Mouse (Mus musculus): Measurements from ENCODE around the gene Vps37d. TPM values are rescaled to one million over a fixed set of nuclear protein-coding genes. Genes with fewer than 3 reads are reported as not detected.

Gene Vps37d
- 37.0 and 37.8 TPM in 2 replicates for polyA plus RNA-seq (2016; fragmentation: Nextera tagmentation; extraction: Ambion mirVana)

- peaks cover 31% of the 10 kb centered on the region for H3K4me1 ChIP-seq
- no peaks in the 10 kb centered on the region for H3K9me3 ChIP-seq
- peak; percentile 78 for ATAC-seq (ENCODE audit: low FRiP score, low read depth)
- H3K36me3 ChIP-seq = peaks cover 27% of the 10 kb centered on the region
- peak within 1 kb of the TSS; percentile 70 for H3K27ac ChIP-seq
- WGBS = under 1% methylated on average over 80 of the region's 83 CpGs
- peak within 1 kb of the TSS; percentile 92 for H3K4me3 ChIP-seq
- H3K9ac ChIP-seq = peak within 1 kb of the TSS; percentile 99
- no peaks in the 10 kb centered on the region; the same call in 1 of the 2 replicates for H3K27me3 ChIP-seq (replicated peaks)
- peak within 1 kb of the TSS; percentile 74 for H3K4me2 ChIP-seq (replicated peaks)
Measured at GRCm38 (mm10) chr5:135077564-135078481, at the start of gene Vps37d. Gene Vps37d (minus strand): TSS chr5:135078266.

DNA sequence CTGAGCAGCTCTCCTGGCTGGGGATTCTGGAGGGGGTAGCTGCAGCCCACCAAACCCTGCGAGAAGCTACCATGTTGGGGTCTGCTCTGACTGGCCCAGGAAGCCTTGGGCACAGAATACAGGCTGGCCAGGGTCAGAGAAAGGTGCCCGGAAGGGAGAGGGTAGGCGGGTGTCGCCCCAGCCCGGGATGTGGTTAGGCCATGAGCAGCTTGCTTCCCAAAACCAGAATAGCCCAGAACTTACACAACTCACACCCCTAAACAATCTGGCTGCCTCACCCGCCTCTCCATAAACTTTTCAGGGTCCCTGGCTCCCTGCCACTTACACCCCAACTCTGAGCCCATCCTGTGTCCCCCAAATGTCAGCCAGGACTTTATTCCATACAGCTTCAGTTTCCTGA, 49.6 kb upstream of the Vps37d start:
- 79% methylated on average over 6 of the region's 6 CpGs for WGBS
- Histone ChIP-seq H3K4me2 (replicated peaks) (no peak overlapping the region), H3K4me1 (no peaks in the 10 kb centered on the region), H3K9me3 (no peaks in the 10 kb centered on the region), H3K27ac (no peak overlapping the region), H3K27me3 (replicated peaks) (peaks cover 11% of the 10 kb centered on the region), H3K9ac (no peak overlapping the region), H3K36me3 (no peaks in the 10 kb centered on the region), H3K4me3 (no peak overlapping the region)
- ATAC-seq (ENCODE audit: low FRiP score, low read depth) = no peak

DNA sequence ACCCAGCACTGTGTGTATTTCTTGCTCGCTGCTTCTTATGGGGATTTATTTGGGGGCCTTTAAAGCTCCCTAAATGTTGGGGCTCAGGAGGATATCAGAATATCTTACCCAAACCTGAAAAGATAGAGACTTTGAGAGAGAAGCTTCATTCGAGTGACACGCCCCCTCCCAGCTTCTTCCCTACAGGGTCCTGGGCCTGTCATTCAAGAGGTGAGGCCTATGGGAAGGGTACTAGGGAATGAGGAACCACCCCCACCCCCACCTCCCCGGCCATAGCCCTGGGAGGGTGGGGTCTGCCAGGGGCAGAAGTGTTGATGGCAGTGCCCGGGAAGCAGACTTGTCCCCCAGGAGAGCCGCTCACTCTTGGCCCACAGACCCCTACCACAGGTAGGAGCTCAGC, 48.1 kb upstream of the Vps37d start:
- WGBS = 66% methylated on average over 6 of the region's 6 CpGs
- Histone ChIP-seq H3K4me3 (no peak overlapping the region), H3K36me3 (no peaks in the 10 kb centered on the region), H3K9me3 (no peaks in the 10 kb centered on the region), H3K4me1 (no peaks in the 10 kb centered on the region), H3K27ac (no peak overlapping the region), H3K4me2 (replicated peaks) (no peak overlapping the region), H3K9ac (no peak overlapping the region), H3K27me3 (replicated peaks) (0 out of 2 replicates have a peak, but pooled peaks cover 5% of the 10 kb centered on the region)
- ATAC-seq (ENCODE audit: low FRiP score, low read depth) = no peak

- H3K4me1 ChIP-seq = no peaks in the 10 kb centered on the region
- H3K9me3 ChIP-seq = no peaks in the 10 kb centered on the region
- H3K27ac ChIP-seq = no peak overlapping the region
- H3K36me3 ChIP-seq = no peaks in the 10 kb centered on the region
- WGBS = 64% methylated on average over 4 of the region's 4 CpGs
- H3K4me3 ChIP-seq = no peak overlapping the region
- no peak overlapping the region for H3K4me2 ChIP-seq (replicated peaks)
- H3K27me3 ChIP-seq (replicated peaks) = 0 out of 2 replicates have a peak, but pooled peaks cover 5% of the 10 kb centered on the region
- no peak for ATAC-seq (ENCODE audit: low FRiP score, low read depth)
- no peak overlapping the region for H3K9ac ChIP-seq
Measured at GRCm38 (mm10) chr5:135120753-135121152, 42.7 kb upstream of the Vps37d start.

DNA sequence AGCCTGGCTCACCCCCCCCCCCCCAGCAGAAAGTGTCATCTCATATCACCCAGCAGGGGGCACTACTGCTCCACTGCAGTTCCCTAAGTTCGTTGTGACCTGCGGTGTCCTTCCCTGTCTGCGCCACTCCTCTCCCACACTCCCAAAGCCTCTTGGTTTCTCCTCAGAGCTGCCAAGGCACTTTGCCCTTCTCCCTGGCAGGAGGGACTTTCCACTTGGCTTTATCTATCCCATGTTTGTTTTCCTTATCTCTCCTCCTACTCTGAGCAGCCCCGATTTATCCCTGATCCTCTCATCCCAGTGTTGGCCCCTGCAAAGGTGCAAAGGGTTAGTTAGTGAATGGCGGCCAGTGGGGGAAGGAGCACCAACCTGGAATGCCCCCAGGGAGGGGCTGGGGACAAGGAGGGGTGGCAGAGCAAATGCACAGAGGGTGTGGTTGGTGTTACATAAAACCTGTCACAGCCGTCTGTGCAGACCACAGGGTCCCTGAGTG, 40.6 kb upstream of the Vps37d start:
- Histone ChIP-seq H3K4me1 (no peaks in the 10 kb centered on the region), H3K9me3 (no peaks in the 10 kb centered on the region), H3K4me2 (replicated peaks) (no peak overlapping the region), H3K27ac (no peak overlapping the region), H3K9ac (no peak overlapping the region), H3K36me3 (no peaks in the 10 kb centered on the region), H3K27me3 (replicated peaks) (0 out of 2 replicates have a peak, but pooled peaks cover 5% of the 10 kb centered on the region), H3K4me3 (no peak overlapping the region)
- WGBS = 24% methylated on average over 6 of the region's 6 CpGs
- no peak for ATAC-seq (ENCODE audit: low FRiP score, low read depth)

DNA sequence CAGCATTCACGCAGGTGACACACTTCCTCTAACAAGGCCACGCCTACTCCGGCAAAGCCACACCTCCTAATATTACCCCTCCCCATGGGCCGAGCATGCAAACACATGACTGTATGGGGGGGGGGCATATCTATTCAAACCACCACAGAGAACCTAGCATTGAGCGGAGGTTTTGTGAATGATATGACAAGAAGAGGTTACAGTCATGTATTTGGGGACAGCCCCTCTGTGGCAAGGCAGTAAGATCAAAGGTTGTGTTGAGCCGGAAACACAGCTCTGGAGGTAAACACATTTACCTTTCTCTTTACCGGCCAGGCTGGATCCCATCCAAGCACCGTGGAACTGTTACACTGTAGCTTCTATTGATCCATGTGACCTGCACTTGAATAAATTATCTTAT, 37.2 kb upstream of the Vps37d start:
- Histone ChIP-seq H3K27me3 (replicated peaks) (peaks cover 5% of the 10 kb centered on the region; the same call in 1 of the 2 replicates), H3K9me3 (no peaks in the 10 kb centered on the region), H3K27ac (no peak overlapping the region), H3K4me2 (replicated peaks) (no peak overlapping the region), H3K36me3 (no peaks in the 10 kb centered on the region), H3K4me3 (no peak overlapping the region), H3K4me1 (no peaks in the 10 kb centered on the region), H3K9ac (no peak overlapping the region)
- ATAC-seq (ENCODE audit: low FRiP score, low read depth) = no peak
- 89% methylated on average over 8 of the region's 8 CpGs for WGBS

- H3K9ac ChIP-seq = no peak overlapping the region
- peaks cover 19% of the 10 kb centered on the region for H3K27me3 ChIP-seq (replicated peaks)
- H3K4me1 ChIP-seq = no peaks in the 10 kb centered on the region
- no peak overlapping the region for H3K4me3 ChIP-seq
- H3K36me3 ChIP-seq = no peaks in the 10 kb centered on the region
- H3K4me2 ChIP-seq (replicated peaks) = no peak overlapping the region
- WGBS = 89% methylated on average over 12 of the region's 12 CpGs
- ATAC-seq (ENCODE audit: low FRiP score, low read depth) = no peak
- no peaks in the 10 kb centered on the region for H3K9me3 ChIP-seq
- no peak overlapping the region for H3K27ac ChIP-seq
Measured at GRCm38 (mm10) chr5:135113782-135114181, 35.7 kb upstream of the Vps37d start.

GRCm38 (mm10) chr5:135109976-135110375, 31.9 kb upstream of the Vps37d start:
- no peaks in the 10 kb centered on the region for H3K9me3 ChIP-seq
- no peak overlapping the region for H3K4me2 ChIP-seq (replicated peaks)
- H3K27ac ChIP-seq = no peak overlapping the region
- 78% methylated on average over 6 of the region's 6 CpGs for WGBS
- no peak for ATAC-seq (ENCODE audit: low FRiP score, low read depth)
- no peak overlapping the region for H3K9ac ChIP-seq
- H3K36me3 ChIP-seq = no peaks in the 10 kb centered on the region
- H3K27me3 ChIP-seq (replicated peaks) = peaks cover 50% of the 10 kb centered on the region
- H3K4me3 ChIP-seq = no peak overlapping the region
- peaks cover 15% of the 10 kb centered on the region for H3K4me1 ChIP-seq

- ATAC-seq (ENCODE audit: low FRiP score, low read depth) = no peak
Measured at GRCm38 (mm10) chr5:135109426-135109825, 31.4 kb upstream of the Vps37d start.

GRCm38 (mm10) chr5:135109017-135109416, 31.0 kb upstream of the Vps37d start:
- no peak overlapping the region for H3K27ac ChIP-seq
- no peaks in the 10 kb centered on the region for H3K36me3 ChIP-seq
- peaks cover 15% of the 10 kb centered on the region for H3K4me1 ChIP-seq
- no peak overlapping the region for H3K9ac ChIP-seq
- WGBS = 59% methylated on average over 6 of the region's 6 CpGs
- H3K9me3 ChIP-seq = no peaks in the 10 kb centered on the region
- peaks cover 53% of the 10 kb centered on the region for H3K27me3 ChIP-seq (replicated peaks)
- no peak overlapping the region for H3K4me2 ChIP-seq (replicated peaks)
- ATAC-seq (ENCODE audit: low FRiP score, low read depth) = no peak
- H3K4me3 ChIP-seq = no peak overlapping the region

More at GRCm38 (mm10) chr5:135109426-135109825, 31.4 kb upstream of the Vps37d start:
- 97% methylated on average over 3 of the region's 3 CpGs for WGBS
- no peak overlapping the region for H3K4me3 ChIP-seq
- H3K27me3 ChIP-seq (replicated peaks) = peaks cover 53% of the 10 kb centered on the region
- no peak overlapping the region for H3K27ac ChIP-seq
- H3K9ac ChIP-seq = no peak overlapping the region
- no peaks in the 10 kb centered on the region for H3K9me3 ChIP-seq
- H3K4me2 ChIP-seq (replicated peaks) = no peak overlapping the region
- no peaks in the 10 kb centered on the region for H3K36me3 ChIP-seq
- peaks cover 15% of the 10 kb centered on the region for H3K4me1 ChIP-seq

- Histone ChIP-seq H3K27me3 (replicated peaks) (peaks cover 53% of the 10 kb centered on the region), H3K27ac (no peak overlapping the region), H3K4me3 (peak overlapping the region; percentile 40; the same call in 1 of the 2 replicates), H3K36me3 (no peaks in the 10 kb centered on the region), H3K9me3 (no peaks in the 10 kb centered on the region), H3K9ac (no peak overlapping the region), H3K4me2 (replicated peaks) (peak overlapping the region; percentile 88), H3K4me1 (peaks cover 15% of the 10 kb centered on the region)
- WGBS = 11% methylated on average over 40 of the region's 40 CpGs
- ATAC-seq (ENCODE audit: low FRiP score, low read depth) = peak; percentile 25; the same call in 1 of the 2 replicates
Measured at GRCm38 (mm10) chr5:135107521-135108501, 29.7 kb upstream of the Vps37d start.
